Mouse (Mus musculus) heart, postnatal 25 days (tissue): ENCODE results near the gene Cend1. TPM values are rescaled to one million over a fixed set of nuclear protein-coding genes. Genes with fewer than 3 reads are reported as not detected.

ENCODE experiments used
- DNase-seq: peaks from one replicate; pipeline ENCODE4 v3.0.0; 2022; ENCODE audit warnings: low spot score
- intact Hi-C: fragments of 180-260 bp; cut with DNase I; formaldehyde crosslinking; loops from one replicate; pipeline ENCODE4 v1.15.1; 2025
- total RNA-seq, 2 experiments: library from RNA; stranded (reverse); gene quantifications; 2 replicates each; pipeline ENCODE4 v1.2.3; 2021

Gene Cend1
- total RNA-seq, 2 experiments from 2014 or later = 0.75 to 0.84 TPM

GRCm38 (mm10) chr7:141466045-141466394 lies 36.7 kb upstream of the Cend1 start:
- peak; percentile 51 for DNase-seq
- intact Hi-C loops = no loop called here

GRCm38 (mm10) chr7:141465388-141466044 lies 36.2 kb upstream of the Cend1 start:
- DNase-seq = no peak
- intact Hi-C loops = no loop called here

GRCm38 (mm10) chr7:141464603-141465201 lies 35.4 kb upstream of the Cend1 start:
- intact Hi-C loops = no loop called here
- no peak for DNase-seq

- peak; percentile 80 for DNase-seq
- intact Hi-C loops = no loop called here
Measured at GRCm38 (mm10) chr7:141463824-141464602, 34.7 kb upstream of the Cend1 start.

GRCm38 (mm10) chr7:141462333-141462821 lies 33.1 kb upstream of the Cend1 start:
- intact Hi-C loops = no loop called here
- no peak for DNase-seq

GRCm38 (mm10) chr7:141461521-141462332 lies 32.4 kb upstream of the Cend1 start:
- intact Hi-C loops = no loop called here
- no peak for DNase-seq

GRCm38 (mm10) chr7:141460391-141461113 lies 31.3 kb upstream of the Cend1 start, which contains the start of gene Cracr2b:
Gene Cracr2b (plus strand): TSS chr7:141461094.
- no peak for DNase-seq
- intact Hi-C loops = no loop called here

GRCm38 (mm10) chr7:141460001-141460390 lies 30.7 kb upstream of the Cend1 start:
- no peak for DNase-seq
- intact Hi-C loops = no loop called here

GRCm38 (mm10) chr7:141459301-141459711 lies 30.0 kb upstream of the Cend1 start:
- DNase-seq = no peak
- intact Hi-C loops = loop anchor here (5.0 kb wide), 1 partner anchor 47 kb away; the partner anchor contains the start of gene Gatd1

- DNase-seq = no peak
- intact Hi-C loops = loop anchor here (5.0 kb wide), 1 partner anchor 46 kb away; the partner anchor contains the start of gene Gatd1
Measured at GRCm38 (mm10) chr7:141458661-141459060, 29.4 kb upstream of the Cend1 start.

- no peak for DNase-seq
- intact Hi-C loops = loop anchor here (5.0 kb wide), 1 partner anchor 46 kb away; the partner anchor contains the start of gene Gatd1
Measured at GRCm38 (mm10) chr7:141457986-141458660, 28.8 kb upstream of the Cend1 start.

GRCm38 (mm10) chr7:141457236-141457635 lies 27.9 kb upstream of the Cend1 start:
- intact Hi-C loops = loop anchor here (5.0 kb wide), 1 partner anchor 45 kb away; the partner anchor contains the start of gene Gatd1
- no peak for DNase-seq

GRCm38 (mm10) chr7:141456739-141457138 lies 27.4 kb upstream of the Cend1 start:
- DNase-seq = no peak
- intact Hi-C loops = loop anchor here (5.0 kb wide), 1 partner anchor 44 kb away; the partner anchor contains the start of gene Gatd1

- peak; percentile 74 for DNase-seq
- intact Hi-C loops = loop anchor here (5.0 kb wide), 1 partner anchor 43 kb away; the partner anchor contains the start of gene Gatd1
Measured at GRCm38 (mm10) chr7:141455610-141456314, 26.5 kb upstream of the Cend1 start.

- intact Hi-C loops = loop anchor here (5.0 kb wide), 1 partner anchor 43 kb away; the partner anchor contains the start of gene Gatd1
- peak; percentile 89 for DNase-seq
Measured at GRCm38 (mm10) chr7:141454967-141455551, 25.8 kb upstream of the Cend1 start, which contains the start of gene Pnpla2. Gene Pnpla2 (plus strand): TSS chr7:141455198.

GRCm38 (mm10) chr7:141453636-141454035 lies 24.3 kb upstream of the Cend1 start:
- intact Hi-C loops = no loop called here
- no peak for DNase-seq

GRCm38 (mm10) chr7:141451928-141452327 lies 22.6 kb upstream of the Cend1 start:
- intact Hi-C loops = no loop called here
- no peak for DNase-seq
